Mouse (Mus musculus) gonadal fat pad, adult 2 months (tissue): ENCODE results near the gene Arid5b. TPM values are rescaled to one million over a fixed set of nuclear protein-coding genes. Genes with fewer than 3 reads are reported as not detected.

ENCODE experiments used
- DNase-seq: peaks from one replicate; pipeline ENCODE4 v3.0.0-alpha.2; 2012; ENCODE audit warnings: low read depth
- polyA plus RNA-seq: library from polyadenylated mRNA; depleted of rRNA; stranded (reverse); fragments of >200 nt; gene quantifications from 2 replicates; pipeline ENCODE4 v1.2.3, GENCODE M21; 2012

Arid5b gene
- polyA plus RNA-seq, 1 experiment, result 10.3 TPM

DNA sequence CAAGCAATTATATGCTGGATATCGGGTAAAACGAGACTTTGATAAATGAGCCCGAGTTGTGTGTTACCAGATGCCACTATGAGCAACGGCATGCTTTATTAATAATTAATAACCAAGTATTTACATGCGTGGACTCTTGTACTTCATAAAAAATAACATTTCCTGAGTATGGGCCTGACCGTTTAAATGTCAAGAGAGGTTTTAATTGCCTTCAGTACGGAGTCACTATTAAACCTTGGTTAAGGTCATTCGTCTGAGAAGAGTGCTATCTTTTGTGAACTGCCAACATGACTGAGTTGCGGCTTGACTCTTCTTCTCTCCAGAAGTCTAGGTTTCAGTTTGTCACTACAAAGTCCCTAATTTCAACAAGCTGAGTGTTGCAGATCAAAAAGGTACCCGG lies 8.8 kb downstream of the Arid5b start:
- DNase-seq, result no peak

DNA sequence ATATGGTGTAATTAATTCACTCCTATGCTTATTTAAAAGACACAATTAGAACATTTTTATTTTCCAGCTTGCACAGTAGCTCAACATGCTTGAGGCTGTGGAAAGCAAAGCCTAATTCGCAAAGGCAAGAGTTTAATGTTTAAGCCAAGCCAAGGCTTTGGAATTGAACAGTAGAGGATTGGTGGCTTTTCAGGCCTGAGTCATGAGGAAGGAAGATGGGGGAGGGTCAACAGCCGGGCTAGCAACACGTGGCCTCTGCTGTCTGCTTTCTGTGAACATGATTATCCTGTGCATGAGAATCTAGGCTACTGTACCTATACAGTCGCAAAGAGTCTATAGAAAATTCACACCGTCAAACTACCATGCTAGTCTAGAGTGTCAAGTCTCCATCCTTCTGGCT lies 9.9 kb downstream of the Arid5b start:
- DNase-seq, result no peak

DNA sequence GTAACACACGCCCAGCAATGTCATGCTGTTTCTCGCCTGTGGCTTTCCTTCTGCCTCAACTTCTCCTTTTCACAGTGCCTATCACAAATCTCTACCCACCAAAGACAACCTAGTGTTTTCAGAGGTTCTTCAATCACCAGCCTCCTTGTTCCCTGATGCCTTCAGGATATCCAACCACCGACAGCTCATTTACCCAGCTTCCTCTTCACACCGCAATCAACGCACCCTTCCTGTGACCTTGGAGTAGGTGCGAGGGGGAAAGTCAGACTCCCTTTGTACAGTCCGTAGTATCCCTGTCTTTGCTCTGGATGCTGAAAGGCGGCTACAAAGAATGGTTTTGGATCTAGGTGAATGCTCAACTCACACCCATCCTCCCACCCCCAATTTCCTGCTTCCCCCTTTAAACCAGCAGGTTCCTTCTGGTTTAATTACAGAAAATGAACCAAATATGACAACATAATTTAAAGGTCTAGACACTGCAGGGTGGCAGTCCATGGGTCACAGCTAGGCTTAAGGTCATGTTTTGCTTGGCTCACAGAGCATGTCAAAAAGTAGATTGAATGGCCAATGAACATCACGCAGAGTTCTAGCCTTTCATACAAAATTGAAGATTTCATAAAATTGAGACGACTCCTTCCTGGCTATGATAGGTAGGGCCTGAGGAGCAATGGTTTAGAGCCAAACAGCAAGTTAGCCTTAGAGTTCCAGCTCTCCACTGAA lies 14.4 kb downstream of the Arid5b start:
- no peak for DNase-seq

DNA sequence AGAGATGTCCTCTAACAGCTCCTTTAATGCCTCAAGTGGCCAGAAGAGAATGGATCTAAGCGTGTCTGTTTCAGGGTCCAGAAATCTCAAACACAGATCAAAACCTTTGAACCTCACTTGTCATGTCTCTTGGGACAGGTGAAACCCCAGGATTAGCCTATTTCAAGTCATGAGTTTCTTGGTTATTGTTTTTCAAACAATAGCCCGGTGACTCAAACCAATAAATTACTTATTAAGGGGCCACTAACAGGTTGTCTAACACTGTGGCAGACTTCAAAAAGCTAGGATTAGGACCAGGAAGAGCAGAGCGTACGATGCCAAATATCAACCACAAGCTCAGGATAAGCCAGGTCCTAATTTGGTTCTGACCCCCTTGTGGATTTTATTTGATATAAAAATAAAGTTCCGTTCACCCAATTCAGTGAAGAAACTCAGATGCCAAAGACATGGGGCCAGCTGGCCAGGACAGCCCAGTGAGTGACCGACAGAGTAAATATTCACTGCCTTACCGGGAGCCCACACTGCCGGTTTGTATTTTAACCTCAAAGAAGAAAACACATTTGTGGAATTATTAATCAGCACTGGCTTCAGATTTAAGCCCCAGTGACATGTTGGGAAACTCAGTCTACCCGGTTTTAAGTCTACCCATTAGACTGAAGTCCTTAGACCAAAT lies 15.1 kb downstream of the Arid5b start:
- DNase-seq, result no peak

DNA sequence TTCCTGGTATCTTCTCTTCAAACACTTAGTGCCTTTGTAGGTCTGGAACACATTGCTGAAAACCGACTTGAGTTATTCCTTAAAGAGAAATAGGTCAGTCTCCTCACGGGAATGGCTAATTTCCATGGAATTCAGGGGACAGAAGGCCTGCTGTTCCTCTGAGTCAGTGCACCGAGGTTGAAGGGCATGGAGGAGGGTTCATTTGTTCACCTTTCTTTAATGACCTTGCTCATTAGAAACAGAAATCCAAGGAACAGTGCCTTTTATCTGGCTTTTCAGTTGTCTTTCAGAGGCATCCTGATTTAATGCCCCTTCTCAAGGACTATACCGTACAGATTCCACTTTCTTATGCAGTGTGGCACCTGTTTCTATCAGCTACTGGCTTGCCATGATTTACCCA lies 18.9 kb downstream of the Arid5b start:
- no peak for DNase-seq

DNA sequence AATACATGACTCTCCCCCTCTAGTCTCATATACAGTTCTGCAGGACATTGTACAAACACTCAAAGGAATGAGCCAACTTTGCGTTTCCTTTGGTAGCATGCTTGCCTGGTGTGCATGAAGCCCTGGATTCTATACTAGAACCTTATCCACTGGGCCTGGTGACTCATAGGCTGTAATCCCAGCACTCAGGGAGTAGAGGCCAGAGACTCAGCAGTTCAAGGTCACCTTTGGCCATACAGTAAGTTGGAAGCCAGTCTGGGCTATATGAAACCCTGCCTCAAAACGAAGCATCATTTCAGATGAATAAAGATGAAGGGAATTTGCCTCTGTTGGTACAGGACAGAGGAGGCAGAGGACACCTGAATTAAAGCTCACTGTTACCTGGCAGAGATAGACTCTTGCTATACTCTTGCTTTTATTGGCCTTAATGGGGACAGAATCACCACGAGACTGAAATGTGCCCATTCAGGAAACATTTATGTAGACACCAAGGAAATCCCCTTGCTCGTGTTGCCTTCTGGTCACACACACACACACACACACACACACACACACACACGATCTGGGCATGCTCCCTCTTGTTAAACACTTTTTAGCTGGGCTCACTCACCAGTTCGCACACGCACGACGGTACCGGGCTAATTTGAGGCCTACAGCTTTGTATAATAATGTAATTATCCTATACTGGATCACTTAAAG lies 21.0 kb downstream of the Arid5b start:
- DNase-seq, result no peak

DNA sequence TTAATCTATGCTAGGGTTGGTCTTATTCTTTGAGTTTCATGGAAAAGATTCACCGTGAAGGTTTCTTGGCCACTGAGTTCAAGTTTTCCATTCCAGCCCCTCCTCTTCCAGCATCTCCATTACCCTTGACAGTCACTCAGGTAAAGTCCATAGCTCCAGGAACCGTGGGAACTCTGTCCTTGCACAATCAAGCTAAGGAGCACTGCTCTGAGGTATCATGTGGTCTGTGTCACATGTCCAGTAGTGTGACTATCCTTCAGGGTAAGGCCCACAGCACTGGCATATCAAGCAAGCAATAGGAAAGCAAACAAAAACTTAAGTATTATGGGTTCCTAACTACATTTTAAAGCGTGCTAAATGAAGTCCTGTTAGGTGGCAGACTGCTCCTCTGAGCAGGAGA lies 22.4 kb downstream of the Arid5b start:
- no peak for DNase-seq

DNA sequence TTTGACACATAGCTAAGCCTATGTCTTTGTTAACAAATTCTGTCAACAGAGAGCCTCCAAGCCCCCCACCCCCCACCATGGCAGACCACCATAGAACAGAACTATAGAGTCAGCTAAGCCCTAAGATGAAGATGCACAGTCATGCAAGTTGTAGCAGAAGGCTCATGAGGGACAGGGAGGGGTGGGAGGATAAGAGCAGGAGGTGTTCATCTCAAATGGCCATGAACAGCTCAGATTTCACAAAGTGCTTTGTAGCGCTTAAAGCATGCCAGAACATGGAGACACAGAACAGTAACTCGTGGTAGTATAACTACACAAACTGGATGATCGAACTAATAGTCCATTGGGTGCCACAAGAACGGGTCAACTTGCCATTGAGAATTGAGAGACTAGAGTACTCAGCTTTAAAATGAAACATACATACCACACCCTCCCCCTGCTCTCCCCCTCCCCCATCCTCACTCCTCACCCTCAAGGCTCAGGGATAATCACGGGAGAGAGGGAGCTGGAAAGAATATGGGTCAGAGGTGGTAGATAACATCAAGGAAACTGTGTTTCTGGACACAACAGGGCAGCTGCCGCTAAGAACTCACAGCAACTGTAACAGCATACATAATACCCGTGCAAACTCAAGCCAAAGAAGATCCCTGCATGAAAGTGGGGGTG lies 25.0 kb downstream of the Arid5b start:
- no peak for DNase-seq

DNA sequence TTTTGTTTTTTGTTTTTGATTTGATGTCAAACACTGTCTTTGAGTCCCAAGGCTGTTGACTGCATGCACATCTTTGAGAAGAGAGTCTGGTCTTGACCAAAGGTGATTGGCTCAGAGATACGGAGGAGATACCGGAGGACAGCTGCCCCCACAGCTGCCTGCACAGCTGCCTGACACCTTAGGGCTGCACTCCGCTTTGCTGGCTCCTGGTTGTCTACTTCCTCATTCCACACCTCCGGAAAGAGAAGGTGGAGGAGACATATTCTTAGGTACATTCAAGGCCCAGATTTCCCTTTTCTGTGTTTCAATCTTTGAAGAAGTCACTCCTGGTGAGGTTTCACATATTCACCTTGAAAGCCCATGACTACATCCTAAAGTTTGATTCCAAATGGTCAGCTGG lies 25.9 kb downstream of the Arid5b start:
- no peak for DNase-seq

DNA sequence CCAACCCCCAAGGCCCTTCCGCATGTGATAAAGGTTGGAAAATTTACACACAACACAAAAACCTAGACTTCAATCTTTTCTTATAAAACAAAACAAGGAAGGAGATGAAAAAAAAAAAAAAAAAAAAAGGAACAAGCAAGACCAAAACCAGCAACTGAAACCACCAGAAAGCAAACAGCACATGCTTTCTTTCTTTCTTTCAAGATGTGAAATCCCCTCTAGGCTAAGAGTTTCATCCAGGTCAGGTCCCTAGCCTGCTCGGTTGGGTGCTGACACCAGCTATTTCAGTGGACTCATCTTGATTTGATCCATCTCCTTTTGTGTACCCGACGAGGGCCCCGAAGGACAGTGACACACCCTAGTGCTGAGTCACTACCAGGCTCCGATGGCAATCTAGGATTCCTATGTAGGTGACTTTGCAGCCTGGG lies 29.2 kb downstream of the Arid5b start:
- no peak for DNase-seq

DNA sequence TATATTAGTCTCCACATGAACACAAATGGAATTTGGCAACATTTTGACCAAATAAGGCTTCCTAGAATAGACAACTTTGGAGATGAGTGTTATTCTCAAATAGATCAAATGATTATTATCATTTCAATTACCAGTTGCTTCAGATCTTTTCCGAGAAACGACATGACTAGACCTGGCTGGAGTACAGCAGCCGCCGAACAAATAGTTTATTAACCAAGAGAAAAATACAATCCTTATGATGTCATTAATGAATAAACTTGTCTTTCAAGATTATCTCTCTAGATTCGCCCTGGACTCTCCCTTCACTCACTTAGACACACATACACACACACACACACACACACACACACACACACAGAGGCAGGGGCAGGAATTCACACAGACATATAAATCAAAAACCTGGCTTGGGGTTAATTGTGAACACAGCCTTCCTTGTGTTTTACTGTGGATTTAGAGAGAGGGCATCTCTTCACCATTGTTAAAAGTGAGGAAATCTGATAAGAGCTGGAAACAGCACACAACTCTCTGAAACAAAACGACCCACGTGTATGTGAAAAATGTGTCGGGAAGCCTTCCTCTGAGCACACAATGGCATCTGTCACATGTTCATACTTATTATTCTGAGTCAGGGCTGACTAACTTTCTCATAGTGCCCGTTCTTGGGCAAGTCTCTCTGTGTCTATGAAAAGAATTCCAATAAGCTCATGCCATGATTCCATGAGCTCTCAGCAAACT lies 30.1 kb downstream of the Arid5b start:
- DNase-seq, result no peak

DNA sequence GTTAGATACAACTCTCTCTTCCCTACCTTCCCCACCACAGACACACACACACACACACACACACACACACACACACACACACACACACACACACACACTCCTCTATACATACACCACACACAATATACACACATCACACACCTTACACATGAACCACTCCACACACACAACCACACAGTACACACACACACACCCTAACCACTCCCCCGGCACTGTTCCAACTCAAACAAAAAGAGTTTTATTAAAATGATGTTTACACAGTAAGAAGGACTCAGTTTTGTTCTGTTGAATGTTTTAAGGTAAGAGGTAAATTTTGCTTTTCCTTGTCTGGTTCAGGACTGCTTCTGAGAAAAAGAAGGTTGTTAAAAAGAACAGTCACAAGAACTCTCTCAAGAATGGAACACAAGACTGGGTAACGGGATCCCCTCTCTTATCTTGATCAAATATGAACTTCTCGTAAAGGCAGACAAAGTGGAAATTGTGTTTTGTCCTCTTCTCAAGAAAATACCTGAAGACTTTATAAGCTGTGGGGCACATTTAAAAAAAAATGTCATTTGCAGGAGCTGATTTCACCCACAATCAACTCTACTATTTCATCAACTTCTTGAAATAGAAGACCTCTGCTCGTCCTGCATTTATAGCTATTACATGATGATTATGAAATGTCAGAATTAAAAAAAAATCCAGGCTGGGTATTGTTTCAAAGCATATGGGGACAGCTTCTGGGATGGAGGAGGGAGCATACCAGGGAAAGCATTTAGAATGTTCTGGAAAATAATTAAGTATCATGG lies 30.9 kb downstream of the Arid5b start:
- no peak for DNase-seq

DNA sequence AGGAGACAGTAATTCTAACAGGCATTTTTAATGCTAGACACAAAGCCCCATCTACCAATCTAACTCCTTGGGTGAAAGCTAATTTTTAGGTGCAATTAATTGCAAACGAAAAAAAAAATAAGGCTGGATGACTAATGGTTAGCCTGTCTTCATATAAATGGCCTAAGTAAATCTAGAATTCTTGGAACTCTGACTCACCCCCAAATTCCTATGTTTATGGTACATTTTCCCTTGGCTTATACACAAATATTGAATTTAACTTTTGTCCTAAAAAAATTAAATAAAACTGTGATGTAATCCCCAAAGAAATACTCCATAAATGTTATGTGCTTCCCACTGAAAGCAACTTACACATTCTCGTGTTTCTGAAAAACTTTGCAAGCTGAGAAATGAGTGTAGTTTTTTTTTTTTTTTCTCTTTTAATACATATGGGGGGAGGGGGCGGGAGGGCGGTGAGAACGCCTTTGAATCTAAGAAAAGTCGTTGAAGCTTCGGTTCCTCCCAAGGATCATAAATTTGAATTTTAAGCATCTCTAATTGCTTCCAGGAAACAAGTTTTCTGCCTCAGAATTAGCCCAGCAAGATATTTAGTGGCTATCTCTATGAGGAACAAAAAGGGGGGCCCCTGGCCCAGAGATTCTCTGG lies 31.8 kb downstream of the Arid5b start:
- no peak for DNase-seq

DNA sequence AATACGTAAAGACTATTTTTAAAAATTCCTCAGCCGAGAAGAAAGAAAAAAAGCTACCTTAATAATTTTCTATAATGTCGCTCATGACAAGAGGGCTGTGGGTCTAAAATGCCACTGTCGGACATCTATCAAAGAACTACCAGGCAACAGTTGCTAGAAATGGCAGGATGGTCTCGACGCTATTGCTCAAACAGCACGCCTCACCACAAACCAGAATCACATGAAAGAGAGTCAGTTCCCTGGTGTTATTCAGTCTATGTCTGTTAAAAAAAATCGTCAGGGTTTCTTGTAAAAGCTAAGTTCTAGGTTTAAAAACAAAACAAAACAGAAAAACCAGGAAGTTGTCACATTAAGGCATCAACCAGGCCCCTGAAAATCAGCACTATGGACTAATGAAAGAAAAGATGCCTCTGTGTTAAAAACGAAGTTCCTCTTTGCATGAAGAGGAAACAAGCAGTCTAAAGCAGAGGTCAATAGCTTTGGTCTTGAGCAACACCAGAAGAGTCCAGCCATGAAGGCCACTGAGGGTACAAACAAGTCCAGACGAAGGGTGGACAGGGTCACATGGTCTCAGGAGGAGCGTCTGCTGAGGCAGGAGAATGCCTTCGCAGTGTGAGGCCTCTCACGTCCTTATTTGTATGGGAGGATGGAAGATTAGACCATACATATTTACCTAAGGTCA lies 37.6 kb downstream of the Arid5b start:
- DNase-seq, result no peak

DNA sequence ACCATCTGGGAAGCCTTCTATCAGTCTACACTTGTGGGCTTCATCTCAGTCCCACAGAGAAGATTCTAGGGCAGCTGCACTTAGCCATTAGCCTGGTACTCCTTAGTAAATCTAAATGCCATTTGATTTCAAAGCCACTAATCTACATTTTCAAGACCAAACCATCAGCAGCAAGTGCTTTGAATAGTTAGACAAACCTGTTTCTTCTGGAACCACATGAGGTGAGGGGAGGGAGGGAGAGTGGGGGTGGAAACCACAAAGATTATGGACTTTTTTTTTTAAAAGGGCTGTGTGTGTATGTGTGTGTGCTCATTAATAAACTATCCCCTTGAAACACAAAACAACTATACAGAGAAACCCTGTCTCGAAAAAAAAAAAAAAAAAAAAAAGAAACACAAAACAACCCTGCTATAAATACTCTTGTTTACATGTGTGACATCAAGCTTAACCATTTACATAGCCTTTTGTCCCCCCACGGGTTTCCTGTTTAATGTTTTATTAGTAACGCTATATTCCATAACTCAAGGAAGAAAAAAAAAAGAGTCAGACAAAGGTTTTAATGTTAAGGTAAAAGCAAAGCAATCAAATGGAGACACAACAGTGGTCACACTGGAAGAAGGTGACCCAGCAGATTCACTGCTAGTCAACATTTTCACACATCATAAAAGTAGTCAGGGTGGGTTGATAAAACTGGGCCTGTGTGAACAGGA lies 38.3 kb downstream of the Arid5b start:
- DNase-seq, result no peak

DNA sequence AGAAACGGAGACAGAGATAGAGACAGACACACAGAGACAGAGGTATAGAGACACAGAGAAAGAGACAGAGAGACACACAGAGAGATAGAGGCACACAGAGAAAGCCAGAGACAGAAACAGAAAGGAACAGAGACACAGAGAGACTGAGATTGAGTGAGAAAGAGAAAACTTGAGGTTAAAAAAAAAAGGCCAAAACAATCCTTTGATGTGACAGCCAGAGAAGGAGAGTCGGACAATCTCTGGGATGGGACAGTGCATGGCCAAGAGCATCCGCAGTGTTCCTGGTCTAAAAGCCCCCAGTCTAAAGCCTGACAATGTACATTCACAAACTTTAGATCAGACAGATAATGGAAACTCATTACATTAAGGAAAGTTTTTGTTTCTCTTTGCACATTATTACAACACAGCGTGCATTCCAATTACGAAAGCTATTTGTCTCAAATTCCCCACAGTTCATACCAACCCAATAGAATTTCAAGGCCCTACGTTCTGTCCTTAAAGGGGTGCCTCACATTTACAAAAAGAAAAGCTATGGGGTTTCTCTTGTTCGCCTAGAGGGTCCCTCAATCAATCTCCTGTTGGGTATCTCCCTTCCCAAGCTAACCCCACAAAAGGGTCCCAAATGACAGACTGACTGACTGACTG lies 39.0 kb downstream of the Arid5b start:
- DNase-seq, result no peak

DNA sequence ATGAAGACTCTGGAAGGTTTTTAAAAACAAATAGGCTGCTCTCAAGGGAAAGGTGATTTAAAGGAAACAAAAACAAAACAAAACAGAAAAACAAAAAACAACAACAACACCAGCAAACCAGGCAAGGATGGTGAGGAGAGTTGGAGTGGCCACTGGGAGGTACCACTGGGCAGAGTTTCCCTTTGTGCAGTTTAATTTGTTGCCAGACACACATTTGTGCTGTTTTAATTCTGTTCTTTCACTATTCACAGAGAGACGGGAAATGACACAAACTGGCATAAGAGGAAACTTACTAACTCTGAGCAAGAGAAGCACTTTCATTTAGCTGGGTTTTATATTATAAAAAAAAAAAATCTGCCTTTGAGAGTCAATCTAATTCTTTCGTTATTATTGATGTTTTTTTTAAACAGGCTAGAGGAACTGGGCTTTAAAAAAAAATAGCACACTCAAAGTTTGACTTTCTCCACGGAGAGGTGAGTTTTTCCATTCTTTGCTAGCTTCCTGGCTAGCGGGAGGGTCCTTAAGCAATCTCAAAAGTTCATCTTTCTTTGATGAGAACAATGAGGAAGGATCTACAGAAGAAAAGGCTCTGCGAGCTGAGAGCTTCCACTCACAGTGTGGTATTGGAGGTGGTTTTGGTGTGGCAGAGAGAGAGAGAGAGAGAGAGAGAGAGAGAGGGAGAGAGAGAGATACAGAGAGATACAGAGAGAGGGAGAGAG lies 39.7 kb downstream of the Arid5b start:
- no peak for DNase-seq

DNA sequence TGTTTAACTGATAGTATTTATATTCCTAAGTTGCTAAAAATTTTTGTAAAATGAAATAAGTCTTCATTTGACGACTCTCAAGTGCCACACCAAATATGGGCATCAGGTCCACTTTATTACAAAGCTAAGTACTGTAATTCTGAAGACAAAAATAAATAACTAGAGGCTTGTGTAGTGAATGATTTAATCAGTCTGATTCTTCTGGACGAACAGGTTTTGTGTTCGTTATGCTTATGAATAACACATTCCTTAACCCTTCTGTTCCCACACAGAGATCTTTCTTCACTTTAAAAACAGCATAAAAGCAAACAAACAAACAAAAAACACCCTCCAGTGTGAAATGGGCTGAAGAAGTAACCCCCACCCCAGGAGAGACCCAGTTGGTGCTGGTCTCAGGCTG lies 40.4 kb downstream of the Arid5b start:
- DNase-seq, result no peak
